Mouse (Mus musculus) heart, postnatal 0 days (tissue): ENCODE measurements around the gene Gm28635.

ENCODE experiments used
- CTCF ChIP-seq: IDR thresholded peaks from 2 replicates; pipeline ENCODE4 v1.5.1; 2016; ENCODE audit warnings: antibody characterized with exemption, control low read depth, low read depth
- EP300 ChIP-seq: IDR thresholded peaks from 2 replicates; pipeline ENCODE4 v1.6.1; 2016; ENCODE audit warnings: antibody characterized with exemption, low read depth

DNA sequence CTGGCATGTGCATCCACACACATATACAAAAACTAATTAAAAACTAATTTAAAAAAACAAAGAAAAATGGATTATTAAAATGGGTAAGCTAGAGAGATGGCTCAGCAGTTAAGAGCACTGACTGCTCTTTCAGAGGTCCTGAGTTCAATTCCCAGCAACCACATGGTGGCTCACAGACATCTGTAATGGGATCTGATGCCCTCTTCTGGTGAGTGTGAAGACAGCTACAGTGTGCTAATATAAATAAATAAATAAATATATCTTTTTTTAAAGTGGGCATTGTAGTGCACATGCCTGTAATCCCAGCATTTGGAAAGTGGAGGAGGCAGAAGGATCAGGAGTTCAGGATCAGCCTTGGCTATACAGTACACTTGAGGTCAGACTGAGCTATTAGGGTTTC is 24.5 kb downstream of the Gm28635 start:
- TF ChIP-seq CTCF (peak; percentile 24; the same call in 1 of the 2 replicates), EP300 (no peak)
